8 mouse cellular contexts compared by ENCODE assay signal in the genomic region with DNA sequence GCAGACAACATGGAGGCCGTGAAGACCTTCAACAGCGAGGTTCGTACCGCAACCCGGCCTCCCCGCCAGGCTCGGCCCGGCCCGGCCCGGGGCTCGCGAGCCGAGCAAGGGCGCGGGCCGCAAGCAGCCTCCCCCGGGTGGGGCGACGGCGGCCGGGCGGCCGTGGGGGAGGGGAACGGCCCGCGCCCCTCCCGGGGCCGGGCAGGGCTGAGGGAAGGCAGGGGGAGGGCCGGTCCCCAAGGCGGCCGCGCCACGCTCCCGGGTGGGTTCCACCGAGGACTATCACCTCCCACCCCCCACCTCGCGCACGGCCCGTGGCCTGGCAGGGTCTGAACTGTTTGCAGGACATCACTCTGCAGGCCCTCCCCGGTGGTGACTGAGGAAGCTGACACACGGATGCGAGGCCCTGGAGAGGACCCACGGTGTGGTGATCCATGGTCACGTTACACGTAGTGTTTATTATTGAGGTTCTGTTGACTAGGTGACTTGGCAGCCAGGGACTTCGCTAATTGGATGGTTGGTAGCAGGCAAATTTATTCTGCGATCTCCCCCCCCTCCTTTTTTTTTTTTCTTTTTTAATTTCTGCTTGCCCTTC. TPM values are rescaled to one million over a fixed set of nuclear protein-coding genes. Genes with fewer than 3 reads are reported as not detected.
DNase-seq lines count a peak whose midpoint lies in the region; ATAC-seq and TF ChIP-seq lines count a peak whose summit lies in the region.

No protein-coding gene starts in this region.

- H3K36me3 ChIP-seq in heart, embryonic 13.5 days: peaks cover 12% of the 10 kb centered on the region
- H3K36me3 ChIP-seq in neural tube, embryonic 14.5 days (ENCODE audit: control insufficient read depth, insufficient read depth, low read length): no peaks in the 10 kb centered on the region

- H3K4me2 ChIP-seq in heart, embryonic 13.5 days: peak overlapping the region; percentile 83
- H3K4me2 ChIP-seq in neural tube, embryonic 14.5 days (ENCODE audit: low read depth, low read length): peak overlapping the region; percentile 71

- TF ChIP-seq CTCF in bone marrow, adult 2 months (IDR thresholded peaks at IDR 0.05; ENCODE audit: control insufficient read depth, insufficient read depth, low read length): no peak
- no peak for TF ChIP-seq CTCF in embryonic fibroblast, embryonic 13.5 days (IDR thresholded peaks at IDR 0.05; ENCODE audit: borderline replicate concordance, insufficient read depth, low read length)

- H3K27ac ChIP-seq in bone marrow, adult 2 months (ENCODE audit: control insufficient read depth, insufficient read depth, low read depth, low read length, poor library complexity): peak overlapping the region; percentile 100
- peak overlapping the region; percentile 98 for H3K27ac ChIP-seq in embryonic fibroblast, embryonic 13.5 days (ENCODE audit: insufficient read depth, low read length)
- H3K27ac ChIP-seq in heart, embryonic 13.5 days (replicated peaks): peak overlapping the region; percentile 100
- H3K27ac ChIP-seq in neural tube, embryonic 14.5 days (ENCODE audit: low read depth, low read length): peak overlapping the region; percentile 99

- H3K27me3 ChIP-seq in heart, embryonic 13.5 days (replicated peaks): no peaks in the 10 kb centered on the region
- peaks cover 3% of the 10 kb centered on the region; the same call in 1 of the 2 replicates for H3K27me3 ChIP-seq in neural tube, embryonic 14.5 days (ENCODE audit: control insufficient read depth, insufficient read depth, low read length)

- H3K4me3 ChIP-seq in bone marrow, adult 2 months (replicated peaks; ENCODE audit: control insufficient read depth, low read depth, low read length): peak overlapping the region; percentile 83
- peak overlapping the region; percentile 81 for H3K4me3 ChIP-seq in embryonic fibroblast, embryonic 13.5 days (ENCODE audit: insufficient read depth, low read length)
- peak overlapping the region; percentile 97 for H3K4me3 ChIP-seq in heart, embryonic 13.5 days
- H3K4me3 ChIP-seq in neural tube, embryonic 14.5 days (ENCODE audit: low read depth, low read length): peak overlapping the region; percentile 98

- peak overlapping the region; percentile 98 for H3K9ac ChIP-seq in heart, embryonic 13.5 days
- peak overlapping the region; percentile 94 for H3K9ac ChIP-seq in neural tube, embryonic 14.5 days (replicated peaks; ENCODE audit: low read depth, low read length)

- ATAC-seq in CD4-positive, CD25-positive, alpha-beta regulatory T cell, adult 4 months: peak; percentile 41
- ATAC-seq in heart, embryonic 13.5 days (ENCODE audit: extremely low read depth, insufficient number of reproducible peaks, low FRiP score, low TSS enrichment): peak; percentile 75
- ATAC-seq in neural tube, embryonic 14.5 days (ENCODE audit: low read depth): peak; percentile 52

- peak; percentile 45 to 60 for DNase-seq in kidney, postnatal 36 days
- DNase-seq in lung, adult 18-20 months: peak; percentile 61 to 70
- peak; percentile 83 for DNase-seq in testis, postnatal 14 days (ENCODE audit: low spot score)

- peak; percentile 42; the same call in 1 of the 2 replicates for TF ChIP-seq POLR2A in bone marrow, adult 2 months (IDR thresholded peaks at IDR 0.05; ENCODE audit: borderline replicate concordance, control insufficient read depth, low read depth, low read length)
- no peak for TF ChIP-seq POLR2A in embryonic fibroblast, embryonic 13.5 days (IDR thresholded peaks at IDR 0.05; ENCODE audit: low read depth, low read length)

- peaks cover 1% of the 10 kb centered on the region; the same call in 1 of the 2 replicates for H3K4me1 ChIP-seq in bone marrow, adult 2 months (ENCODE audit: control insufficient read depth, insufficient read depth, low read length)
- H3K4me1 ChIP-seq in embryonic fibroblast, embryonic 13.5 days (ENCODE audit: control insufficient read depth, insufficient read depth, low read length): peaks cover 5% of the 10 kb centered on the region
- H3K4me1 ChIP-seq in heart, embryonic 13.5 days: peaks cover 46% of the 10 kb centered on the region
- H3K4me1 ChIP-seq in neural tube, embryonic 14.5 days (ENCODE audit: control insufficient read depth, insufficient read depth, low read length): peaks cover 21% of the 10 kb centered on the region

- H3K9me3 ChIP-seq in heart, embryonic 13.5 days: no peaks in the 10 kb centered on the region
- H3K9me3 ChIP-seq in neural tube, embryonic 14.5 days (ENCODE audit: control insufficient read depth, low read length): no peaks in the 10 kb centered on the region

- 1% methylated on average over 46 of the region's 47 CpGs for WGBS in bone marrow, adult 2 months
- WGBS in heart, embryonic 13.5 days: 1% methylated on average over 39 of the region's 47 CpGs
- under 1% methylated on average over 42 of the region's 47 CpGs for WGBS in neural tube, embryonic 14.5 days

RNA-seq across cellular contexts. Expression of a gene that starts 0.7 kb away (rescaled TPM):
- polyA plus RNA-seq in CD4-positive, CD25-positive, alpha-beta regulatory T cell, adult 4 months (2017; shearing (Covaris generic)): 10 to 100 TPM; 23.4 to 25.5 TPM
- polyA plus RNA-seq in bone marrow, adult 2 months (2011; ENCODE audit: insufficient read depth, insufficient read length, low replicate concordance, missing spikeins): 9.1 and 15.8 TPM in 2 replicates
- polyA plus RNA-seq in embryonic fibroblast, embryonic 13.5 days (2011; ENCODE audit: insufficient read length, low read depth, missing spikeins): 39.2 and 45.3 TPM in 2 replicates
- 11.9 and 14.5 TPM in 2 replicates for polyA plus RNA-seq in heart, embryonic 13.5 days (2015; fragmentation: Nextera tagmentation; extraction: Ambion mirVana)
- 19.8 and 23.4 TPM in 2 replicates for polyA plus RNA-seq in neural tube, embryonic 14.5 days (2014; fragmentation: Nextera tagmentation; extraction: Ambion mirVana)

Comparison
In these comparisons a context has a peak if more than half of its experiments do, and no peak if none do; other contexts are left out.
1. Peak in every context shown above with its lines: DNase-seq, ATAC-seq, H3K4me3 ChIP-seq and H3K27ac ChIP-seq.